Mouse (Mus musculus): ENCODE measurements around the gene Crabp2.
"Not testable (repeated sequence)": the region's sequence is repeated elsewhere in the genome, so short reads cannot be mapped to it uniquely, and the experiment has no call there.

Crabp2 gene

DNA sequence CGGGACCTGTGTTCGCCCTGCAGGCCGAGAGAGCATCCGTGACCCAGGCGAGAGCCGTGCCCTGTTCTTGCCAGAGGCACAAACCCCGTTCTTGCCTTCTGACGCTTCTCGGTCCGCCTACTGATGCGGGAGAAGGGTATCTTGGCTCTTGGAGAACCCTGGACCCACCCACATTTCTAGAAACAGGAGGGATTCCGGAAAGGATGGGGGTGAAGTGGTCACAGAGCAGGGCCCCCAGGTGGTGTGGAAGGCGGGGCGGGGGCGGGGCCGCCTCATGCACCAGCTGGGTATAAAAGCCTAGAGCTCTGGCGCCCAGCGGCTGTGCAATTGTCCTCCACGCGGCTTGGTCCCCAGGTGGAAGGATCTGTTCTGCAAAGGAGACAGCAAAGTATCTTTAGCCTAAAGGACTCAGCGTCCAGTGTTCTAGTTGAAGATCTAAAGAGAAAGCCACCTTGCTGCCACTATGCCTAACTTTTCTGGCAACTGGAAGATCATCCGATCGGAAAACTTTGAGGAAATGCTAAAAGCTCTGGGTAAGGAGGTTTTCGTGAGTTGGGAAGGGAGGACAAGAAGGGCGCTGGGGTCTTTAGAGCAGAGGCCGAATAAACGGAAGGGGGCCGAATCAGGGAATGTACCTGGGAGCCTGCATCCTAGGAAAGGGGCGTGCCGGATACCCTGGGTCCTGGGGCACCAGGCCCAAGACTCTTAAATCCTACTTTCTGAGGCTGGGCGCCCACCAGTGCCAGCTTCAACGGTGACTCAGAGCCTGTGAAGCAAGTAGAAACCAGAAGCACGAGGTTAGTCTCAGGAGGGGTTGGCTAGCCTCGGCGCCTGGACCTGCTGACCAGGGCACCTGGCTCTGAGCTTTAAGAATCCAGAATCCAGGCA, at the start of gene Crabp2:
Gene Crabp2 (plus strand): TSS at position 289 of the 888 bp plus-strand sequence.
- in situ Hi-C loops (cut with MboI, MseI), result no loop called here

DNA sequence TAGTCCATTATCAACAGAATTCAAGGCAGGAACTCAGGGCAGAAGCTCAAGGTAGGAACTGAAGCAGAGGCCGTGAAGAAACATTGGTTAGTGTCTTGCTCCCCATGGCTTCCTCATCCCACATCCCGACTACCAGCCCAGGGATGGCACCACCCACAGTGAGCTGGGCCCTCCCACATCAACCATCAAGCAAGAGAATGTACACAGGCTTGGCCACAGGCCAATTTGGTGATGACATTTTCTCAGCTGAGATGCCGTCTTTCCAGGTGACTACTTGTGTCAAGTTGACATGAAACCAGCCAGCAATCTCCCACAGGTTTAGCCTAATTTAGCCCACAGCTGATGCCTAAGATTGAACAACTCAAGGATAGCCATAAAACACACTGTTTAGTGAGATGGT, 49.2 kb upstream of the Crabp2 start:
- in situ Hi-C loops (cut with MboI, MseI), result no loop called here

DNA sequence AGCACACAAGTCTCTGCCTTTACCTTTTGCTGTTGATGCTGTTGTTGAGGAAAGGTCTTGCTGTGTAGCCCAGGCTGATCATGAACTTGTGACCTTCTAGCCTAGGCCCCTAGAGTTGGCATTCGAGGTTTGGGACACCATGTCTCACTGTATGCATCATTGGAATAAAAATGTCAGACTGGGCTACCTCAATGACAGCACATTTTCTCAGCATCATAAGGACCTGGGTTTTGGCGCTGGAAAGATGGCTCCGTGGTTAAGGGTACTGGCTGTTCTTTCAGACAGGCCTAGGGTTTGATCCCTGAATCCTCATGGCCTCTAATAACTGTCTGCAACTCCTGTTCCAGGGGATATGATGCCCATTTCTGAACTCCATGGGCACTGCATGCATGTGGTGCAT, 48.7 kb upstream of the Crabp2 start:
- in situ Hi-C loops (cut with MboI, MseI), result no loop called here

DNA sequence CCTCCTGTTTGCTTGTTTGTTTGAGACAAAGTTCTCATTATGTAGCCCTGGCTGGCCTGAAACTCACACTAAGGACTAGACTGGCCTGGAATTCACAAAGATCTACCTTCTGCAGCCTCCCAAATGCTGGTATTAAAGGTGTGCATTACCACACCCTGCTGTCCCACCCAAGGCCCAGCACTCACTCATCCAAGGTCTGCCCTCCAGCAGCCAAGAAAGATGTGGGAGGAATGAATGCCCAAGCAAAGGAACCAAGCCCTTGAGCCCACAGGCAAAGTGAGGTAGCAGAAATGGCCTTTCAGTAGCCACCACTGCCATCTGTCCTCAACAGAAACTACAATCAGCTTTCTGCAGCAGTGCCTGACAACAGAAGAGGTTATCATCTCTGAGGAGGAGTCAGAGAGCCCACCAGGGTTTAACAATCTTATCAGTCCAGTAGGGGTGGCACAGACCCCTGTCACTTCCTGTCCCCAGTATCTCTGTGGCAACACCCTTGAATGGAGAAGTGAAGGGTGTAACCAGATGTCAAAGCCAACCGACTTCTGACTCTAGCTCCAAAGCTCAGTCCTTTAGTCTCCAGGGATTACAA, 47.3 kb upstream of the Crabp2 start:
- in situ Hi-C loops (cut with MboI, MseI), result no loop called here

DNA sequence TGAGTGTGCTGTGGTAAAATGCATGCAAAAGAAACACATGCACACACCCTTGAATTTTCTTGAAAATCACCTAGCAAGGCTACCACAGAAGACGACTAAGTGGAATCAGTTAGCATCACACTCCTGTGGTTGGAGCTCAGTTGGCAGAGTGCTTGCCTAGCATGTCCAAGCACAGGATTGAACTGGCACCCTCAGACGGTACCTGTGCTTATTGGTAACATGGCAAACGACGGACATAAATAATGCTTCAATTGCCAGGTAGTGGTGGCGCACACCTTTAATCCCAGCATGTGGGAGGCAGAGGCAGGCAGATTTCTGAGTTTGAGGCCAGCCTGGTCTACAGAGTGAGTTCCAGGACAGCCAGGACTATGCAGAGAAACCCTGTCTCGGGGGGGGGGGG, 46.5 kb upstream of the Crabp2 start:
- in situ Hi-C loops (cut with MboI, MseI), result not testable (repeated sequence)

DNA sequence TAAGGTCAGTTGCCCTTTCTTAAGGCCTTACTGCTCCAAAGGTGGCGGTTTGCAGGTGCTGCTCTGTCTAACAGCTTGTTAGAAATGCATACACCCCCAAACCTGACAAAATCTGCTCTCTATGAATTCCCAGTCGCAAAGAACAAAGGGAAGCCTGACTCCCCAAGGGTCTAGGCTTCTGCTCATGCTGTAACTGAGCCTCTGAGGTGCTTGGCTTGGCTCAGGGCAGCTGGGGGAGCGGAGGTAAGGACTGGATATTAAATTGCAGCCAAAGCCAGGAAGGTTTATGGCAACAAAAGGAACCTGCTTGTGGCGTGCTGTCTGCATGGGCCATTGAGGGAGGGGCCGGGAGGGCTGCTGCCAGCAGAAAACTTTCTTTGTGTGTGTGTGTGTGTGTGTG, 44.6 kb upstream of the Crabp2 start:
- in situ Hi-C loops (cut with MboI, MseI), result no loop called here

DNA sequence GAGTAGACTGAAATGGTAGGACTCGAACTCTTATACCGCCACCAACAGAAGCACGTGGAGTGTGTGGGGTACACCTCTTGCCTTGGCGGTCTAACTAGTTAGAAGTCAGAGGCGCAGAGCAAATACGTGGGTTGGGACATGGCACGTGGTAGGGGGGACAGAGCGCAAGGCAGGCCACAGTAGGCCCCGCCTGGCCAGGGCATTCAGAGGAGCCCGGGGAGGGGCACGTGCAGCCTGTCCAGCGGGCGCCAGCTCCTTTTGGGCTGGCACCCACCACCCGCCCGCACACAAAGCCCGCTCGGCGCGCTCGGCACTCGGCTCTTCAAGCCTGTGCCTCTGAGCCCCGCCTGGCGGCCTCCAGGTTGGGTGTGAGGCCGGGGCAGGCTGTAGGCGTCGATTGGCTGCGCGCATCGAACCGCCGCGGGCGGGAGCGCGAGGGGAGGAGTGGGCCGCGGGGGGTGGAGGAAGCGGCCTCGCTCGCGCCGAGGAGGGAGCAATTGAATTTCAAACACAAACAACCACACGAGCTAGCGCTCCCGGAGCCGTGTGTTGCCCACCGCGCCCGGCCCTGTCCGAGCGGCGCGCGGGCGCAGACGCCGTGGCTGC, 42.5 kb upstream of the Crabp2 start, which contains the start of gene Hdgf:
Gene Hdgf (plus strand): TSS at position 442 of the 606 bp plus-strand sequence.
- in situ Hi-C loops (cut with MboI, MseI), result no loop called here

DNA sequence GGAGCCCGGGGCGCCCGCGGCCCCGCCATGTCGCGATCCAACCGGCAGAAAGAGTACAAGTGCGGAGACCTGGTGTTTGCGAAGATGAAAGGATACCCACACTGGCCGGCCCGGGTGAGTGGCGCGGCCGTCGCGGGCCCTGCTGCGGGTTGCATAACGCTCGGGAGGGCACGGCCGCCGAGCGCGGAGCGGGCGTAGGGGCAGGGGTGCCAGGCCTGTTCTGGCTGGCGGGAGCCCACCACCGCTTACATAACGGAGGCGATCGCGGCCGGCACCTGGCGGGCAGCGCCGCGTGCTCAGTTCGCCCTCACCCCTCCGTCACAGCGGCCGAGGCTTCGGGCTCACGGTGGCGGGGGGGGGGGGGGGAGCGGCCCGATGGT, 41.9 kb upstream of the Crabp2 start:
- in situ Hi-C loops (cut with MboI, MseI), result no loop called here

DNA sequence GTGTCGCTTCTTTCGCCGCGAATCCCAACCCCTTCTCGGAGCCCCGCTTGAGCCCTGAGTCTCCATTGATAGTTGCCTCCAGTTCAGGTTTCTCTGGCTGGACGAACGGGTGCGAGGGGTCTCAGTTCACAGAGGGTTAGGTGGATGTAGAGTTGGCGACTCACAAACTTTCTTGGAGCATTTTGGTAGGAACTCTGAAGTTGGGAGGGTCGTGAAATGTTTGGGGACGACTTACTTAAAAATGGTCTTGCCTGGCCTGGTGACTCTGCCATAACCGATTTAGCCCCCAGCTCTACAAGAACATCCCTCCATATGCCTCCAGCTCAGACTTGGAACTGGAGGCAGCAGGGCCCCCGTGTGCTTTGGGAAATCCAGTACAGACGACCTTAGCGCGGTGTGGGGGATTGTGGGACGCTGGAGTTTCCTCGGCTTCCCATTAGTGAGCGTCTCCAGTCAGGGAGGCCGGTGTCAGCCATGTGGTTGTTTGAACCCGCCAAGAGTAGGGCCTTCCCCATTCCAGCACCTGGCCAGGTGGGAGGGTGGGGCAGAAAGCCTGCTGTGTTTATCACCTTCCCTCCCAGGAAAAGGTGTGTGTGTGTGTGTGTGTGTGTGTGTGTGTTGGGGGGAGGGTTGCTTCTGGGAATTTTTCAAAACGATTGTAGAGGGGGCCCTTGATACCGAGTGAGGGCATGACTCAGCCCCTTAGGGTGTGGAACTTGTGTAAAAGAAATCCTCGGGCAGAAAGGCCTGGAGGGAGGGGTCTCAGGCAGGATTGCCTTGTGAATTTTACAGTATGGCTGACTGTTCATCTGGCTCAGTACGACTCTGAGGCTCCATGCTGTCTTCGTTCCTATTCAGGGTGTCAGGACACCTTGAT, 41.2 kb upstream of the Crabp2 start:
- in situ Hi-C loops (cut with MboI, MseI), result no loop called here

DNA sequence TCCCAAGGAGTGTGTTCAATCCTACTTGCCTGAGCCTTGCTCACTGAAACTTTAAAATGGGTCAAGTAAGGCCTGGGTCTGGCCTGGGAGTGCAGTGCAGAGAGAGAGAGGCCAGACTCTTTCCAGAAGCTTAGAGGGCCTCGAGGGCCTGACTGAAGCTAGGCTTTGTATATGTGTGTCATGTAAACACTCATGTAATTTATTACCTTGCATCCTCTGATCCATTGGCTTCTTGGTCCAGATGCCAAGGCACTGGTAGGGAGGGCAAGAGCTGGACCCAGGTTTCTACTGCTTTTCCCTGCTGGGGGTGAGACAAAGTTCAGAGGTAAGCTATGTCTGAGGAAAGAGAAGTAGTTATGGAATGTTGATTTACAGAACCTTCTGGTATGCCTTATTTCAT, 40.6 kb upstream of the Crabp2 start:
- in situ Hi-C loops (cut with MboI, MseI), result no loop called here

DNA sequence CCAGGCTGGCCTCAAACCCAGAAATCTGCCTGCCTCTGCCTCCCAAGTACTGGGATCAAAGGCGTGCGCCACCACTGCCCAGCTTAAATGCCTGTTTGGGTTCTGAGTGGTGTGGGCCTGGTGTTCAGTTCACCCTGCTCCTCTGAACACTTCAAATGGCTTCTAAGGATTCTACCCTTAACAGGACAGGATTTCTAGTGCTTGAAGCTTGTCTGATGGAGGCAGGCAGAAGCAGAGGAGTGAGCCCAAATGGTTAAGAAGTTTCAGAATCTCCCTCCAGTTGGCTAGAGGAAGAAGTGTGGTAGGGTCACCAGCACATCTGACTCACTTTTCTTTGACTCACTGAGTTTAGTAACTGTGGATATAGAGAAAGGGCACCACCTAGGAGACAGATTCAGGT, 39.1 kb upstream of the Crabp2 start:
- in situ Hi-C loops (cut with MboI, MseI), result no loop called here

DNA sequence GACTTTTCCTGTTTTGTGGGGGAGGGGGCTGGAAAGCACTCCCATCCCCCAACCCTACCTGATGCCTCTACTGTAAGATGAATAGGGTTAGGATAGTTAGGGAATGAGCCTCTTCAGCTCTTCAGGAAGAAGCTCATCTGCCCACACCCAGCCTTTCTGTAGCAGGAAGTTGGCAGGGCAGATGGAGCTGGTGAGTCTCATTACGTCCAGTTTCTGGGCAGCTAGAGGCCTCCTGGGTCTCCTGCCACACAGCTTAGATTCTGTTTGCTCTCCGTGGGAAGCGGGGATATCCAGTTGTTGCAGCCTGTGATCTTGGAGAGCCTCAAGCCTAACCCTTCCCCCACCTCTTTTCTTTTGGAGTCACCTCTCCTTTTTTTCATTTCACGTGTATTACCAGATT, 38.6 kb upstream of the Crabp2 start:
- in situ Hi-C loops (cut with MboI, MseI), result no loop called here

DNA sequence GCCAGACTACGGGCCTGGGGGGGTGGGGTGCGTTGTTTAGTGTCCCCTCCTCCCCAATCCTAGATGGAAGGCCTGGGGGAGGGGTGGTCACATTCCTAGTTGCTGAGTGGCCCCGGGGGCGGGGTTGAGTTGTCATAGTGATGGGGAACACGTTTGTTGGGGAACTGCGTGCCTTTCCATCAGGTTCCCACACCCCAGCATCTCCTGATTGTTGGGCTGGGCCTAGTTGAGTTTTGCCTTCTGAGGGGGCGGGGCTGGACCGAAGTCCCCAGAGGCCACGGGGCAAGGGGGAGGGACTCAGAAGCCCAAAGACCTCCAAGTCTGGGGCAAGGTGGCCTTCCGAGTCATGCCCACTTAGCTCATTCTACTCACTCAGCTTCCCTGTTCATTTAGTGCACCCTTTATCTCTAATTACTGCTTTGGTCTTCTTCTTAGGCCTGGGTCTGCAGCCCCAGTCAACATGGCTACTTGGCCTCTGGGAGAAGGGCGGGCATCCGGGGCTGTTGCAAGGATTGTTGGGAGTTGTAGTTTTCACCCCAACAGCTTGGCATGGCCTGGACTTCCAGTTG, 37.8 kb upstream of the Crabp2 start:
- in situ Hi-C loops (cut with MboI, MseI), result no loop called here

DNA sequence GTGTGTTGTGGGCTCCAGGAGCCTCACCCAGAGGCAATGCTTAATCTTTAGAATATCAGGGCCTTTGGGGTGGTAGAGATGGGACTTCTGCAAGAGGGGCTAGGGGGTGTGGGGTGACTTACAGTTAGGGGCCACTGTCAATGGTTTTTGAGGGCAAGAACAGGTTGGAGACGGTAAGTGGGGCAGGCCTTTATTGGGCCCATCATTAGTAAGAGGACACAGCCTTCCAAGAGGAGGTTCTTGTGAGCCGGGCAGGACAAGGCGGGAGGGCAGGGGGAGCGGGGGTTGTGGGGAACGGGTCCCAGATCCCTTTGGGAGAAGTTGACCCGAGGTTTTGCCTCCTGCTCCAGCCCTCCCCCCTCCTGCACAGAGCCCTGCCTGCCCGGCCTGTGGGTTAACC, 35.0 kb upstream of the Crabp2 start:
- in situ Hi-C loops (cut with MboI, MseI), result no loop called here

DNA sequence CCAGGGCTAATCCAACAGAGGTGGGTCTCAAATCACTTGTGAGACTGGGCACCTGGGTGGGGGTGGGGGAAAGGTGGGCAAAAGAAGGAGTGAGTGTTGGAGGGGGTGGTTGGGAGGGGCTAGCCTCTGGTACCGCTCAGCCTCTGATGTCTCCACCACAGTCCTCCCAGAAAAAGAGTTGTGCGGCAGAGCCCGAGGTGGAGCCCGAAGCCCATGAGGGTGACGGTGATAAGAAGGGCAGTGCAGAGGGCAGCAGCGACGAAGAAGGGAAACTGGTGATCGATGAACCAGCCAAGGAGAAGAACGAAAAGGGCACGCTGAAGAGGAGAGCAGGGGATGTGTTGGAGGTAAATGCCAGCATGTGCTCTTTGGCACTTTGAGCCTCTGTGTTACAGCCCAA, 34.6 kb upstream of the Crabp2 start:
- in situ Hi-C loops (cut with MboI, MseI), result no loop called here

DNA sequence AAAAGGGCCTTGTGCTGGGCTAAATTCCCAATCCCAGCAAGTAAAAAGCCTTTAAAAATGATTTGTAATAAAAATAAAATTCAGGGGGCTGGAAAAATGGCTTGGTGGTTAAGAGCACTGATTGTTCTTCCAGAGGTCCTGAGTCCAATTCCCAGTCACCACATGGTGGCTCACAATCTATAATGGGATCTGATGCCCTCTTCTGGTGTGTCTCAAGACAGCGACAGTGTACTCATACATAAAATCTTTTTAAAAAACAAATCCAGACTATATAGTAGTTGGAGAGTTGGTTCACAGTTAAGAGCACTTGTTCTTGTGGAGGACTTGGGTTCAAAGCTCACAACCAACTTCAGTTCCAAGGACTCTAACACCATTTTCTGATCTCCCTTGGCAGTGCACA, 31.5 kb upstream of the Crabp2 start:
- in situ Hi-C loops (cut with MboI, MseI), result no loop called here

DNA sequence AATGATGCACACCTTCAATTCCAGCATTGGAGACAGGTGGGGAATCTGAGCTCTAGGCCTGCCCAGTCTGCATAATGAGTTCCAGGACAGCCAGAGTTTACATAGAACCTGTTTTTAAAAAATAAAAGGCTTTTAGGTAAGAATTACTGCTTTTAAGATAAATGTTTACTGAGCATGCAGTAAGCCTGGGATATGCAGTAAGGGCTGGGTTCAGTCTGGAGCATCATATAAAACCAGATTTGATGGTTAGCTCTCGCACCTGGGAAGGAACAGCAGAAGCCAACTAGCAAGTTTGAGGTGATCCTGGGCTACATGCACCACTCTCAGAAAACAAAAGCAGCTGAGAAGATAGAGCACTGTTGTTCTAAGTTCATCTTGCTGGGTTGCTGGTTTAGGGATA, 29.9 kb upstream of the Crabp2 start:
- in situ Hi-C loops (cut with MboI, MseI), result no loop called here

DNA sequence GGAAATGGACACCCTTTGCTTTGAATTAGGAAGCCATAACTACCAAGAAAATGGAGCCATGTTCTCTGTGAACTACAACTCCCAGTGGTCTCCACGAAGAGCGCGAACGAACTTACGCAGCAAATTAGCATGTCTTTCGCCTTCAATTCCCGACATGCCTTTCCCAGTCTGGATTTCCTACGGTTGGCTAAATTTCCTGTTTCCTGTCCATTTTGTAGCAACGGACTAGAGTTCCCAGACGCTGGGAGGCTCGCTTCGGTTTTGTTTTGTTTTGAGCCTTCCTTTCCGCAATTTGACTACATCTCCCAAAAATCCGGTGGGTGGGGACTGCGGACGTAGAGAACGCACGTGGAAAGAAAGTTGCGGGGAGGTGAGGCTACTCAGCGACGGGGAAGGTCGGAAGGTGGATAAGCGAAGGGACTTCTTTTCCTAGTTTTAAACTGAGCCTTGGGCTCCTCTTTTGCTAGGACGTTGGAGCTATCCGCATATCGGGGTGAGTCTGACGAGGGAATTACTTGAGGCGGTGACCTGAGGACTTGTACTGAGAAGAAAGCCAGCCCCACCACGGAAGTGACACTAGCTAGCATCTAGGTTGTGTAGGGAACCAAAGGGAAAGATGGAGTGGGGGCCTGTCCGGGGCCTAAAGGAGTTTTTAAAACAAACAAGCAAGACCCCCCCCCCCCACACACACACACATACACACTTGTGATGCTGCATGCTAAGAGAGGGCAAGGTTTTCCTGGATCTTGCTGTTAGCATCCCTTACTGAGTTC, 28.9 kb upstream of the Crabp2 start, which contains the start of gene Mrpl24:
Gene Mrpl24 (plus strand): TSS at position 171 of the 773 bp plus-strand sequence.
- in situ Hi-C loops (cut with MboI, MseI), result no loop called here

DNA sequence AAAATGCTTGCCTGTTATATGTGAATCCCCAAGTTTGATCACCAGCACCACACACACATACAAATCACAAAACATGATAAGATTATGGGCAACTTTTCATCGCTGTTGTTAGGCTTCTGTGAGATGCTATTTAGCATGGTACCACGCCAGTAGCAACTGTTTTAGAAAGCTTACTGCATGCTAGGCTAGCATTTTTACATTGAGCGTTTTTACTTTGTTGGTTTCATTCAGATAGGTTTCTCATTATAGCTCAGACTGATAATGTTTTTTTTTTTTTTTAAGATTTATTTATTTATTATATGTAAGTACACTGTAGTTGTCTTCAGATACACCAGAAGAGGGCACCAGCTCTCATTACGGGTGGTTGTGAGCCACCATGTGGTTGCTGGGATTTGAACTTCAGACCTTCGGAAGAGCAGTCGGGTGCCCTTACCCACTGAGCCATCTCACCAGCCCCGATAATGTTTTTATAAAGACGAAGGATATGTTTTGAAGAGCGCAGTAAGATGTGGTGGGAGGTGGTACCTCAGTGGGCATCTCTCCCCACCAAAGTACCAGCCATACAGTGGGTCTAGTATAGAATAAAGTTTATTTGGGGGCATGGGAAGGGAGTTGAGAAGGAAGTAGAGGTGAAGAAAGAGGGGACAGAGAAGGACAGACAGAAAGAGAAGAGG, 28.1 kb upstream of the Crabp2 start:
- in situ Hi-C loops (cut with MboI, MseI), result no loop called here

DNA sequence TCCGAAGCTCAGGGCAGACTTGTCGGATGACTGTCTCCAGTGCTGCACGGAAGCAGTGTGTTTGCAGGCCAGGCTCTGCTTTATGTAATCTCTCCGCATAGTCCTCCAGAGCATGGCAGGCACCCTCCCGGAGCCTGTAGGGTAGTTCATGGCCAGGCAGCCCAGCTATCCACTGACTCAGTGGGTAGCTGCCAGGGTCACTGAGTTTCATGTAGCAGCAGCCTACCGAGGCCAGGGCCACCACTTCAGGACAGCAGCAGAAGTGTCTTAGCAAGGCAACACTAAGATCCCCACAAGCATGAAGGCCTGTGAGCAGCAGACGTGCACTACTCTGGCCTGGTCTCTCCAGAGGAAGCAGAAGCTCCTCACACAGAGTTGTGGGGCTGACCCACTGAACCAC, 23.5 kb upstream of the Crabp2 start:
- in situ Hi-C loops (cut with MboI, MseI), result no loop called here
